Mouse (Mus musculus) T-helper 1 cell (primary cell): Measurements from ENCODE around the gene P3h2.

Experiments used
- in situ Hi-C: fragments of 300-600 bp; cut with MboI, MseI; formaldehyde crosslinking; loops from one replicate; pipeline ENCODE4 v1.15.1; 2025; ENCODE audit warnings: high pct_unique_total_duplicates

P3h2 gene

DNA sequence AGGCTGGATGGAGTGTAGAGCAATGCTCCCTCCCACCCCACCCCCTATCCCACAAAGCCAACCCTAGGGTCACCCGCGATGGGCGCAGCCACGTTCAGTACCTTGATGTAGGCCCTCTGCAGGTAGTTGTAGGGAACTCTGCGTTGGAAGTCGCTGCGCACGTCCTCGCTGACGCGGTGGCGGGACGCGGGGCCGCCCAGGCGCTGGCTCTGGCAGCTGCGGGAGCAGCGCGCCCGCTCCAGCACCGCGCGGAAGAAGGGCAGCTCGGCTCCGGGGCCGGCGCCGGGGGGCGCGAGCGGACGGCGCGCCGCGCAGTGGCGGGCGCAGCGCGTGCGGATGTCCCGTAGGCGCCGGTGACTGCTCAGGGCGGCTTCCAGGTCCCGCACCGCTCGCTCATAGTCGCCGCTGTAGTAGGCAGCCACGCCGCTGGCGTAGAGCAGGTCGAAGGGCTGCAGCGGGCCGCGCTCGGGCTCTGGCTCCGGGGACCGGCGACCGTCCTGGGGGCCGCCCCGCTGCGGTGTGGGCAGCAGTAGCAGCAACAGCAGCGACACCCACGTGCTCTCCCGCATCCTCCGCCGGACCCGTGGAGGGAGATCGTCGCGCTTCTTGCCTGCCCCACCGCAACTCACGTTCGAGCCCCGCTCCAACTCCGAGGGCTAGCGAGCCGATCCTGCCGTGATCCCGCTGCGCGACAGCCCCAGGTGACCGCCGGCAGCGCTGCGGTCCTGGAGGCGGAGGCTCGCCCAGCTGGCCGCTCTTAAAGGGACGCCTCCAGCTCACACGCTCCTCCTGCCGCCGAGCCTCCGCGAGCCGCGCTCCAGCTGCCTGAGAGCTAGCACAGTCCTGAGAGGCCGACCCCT lies at the start of gene P3h2:
Gene P3h2, minus strand, starts transcription at position 670 of the 860 bp plus-strand sequence.
- in situ Hi-C loops = loop anchor here (10.0 kb wide), 1 partner anchor 651 kb away; no protein-coding TSS in a partner anchor

DNA sequence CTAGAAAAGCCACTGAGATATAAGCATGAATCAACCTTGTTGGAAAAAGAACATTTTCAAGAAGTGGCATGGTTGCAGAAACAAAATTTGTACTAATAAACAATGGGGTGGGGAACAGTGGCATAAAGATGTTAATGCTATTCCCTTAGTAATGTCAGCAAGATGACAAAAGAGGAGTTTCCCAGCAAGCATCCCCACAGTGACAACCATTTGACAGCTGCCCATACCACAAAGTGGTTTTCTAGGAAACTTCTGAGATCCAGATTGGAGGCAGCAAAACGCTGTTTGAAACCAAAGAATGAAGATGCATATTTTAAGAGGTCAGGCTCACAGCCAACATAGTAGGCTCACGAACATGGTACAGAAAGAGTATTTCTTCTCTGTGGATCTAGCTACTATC lies 46.7 kb upstream of the P3h2 start:
- in situ Hi-C loops = no loop called here

GRCm38 (mm10) chr16:26150943-26151342 lies 45.4 kb upstream of the P3h2 start:
- in situ Hi-C loops = no loop called here

DNA sequence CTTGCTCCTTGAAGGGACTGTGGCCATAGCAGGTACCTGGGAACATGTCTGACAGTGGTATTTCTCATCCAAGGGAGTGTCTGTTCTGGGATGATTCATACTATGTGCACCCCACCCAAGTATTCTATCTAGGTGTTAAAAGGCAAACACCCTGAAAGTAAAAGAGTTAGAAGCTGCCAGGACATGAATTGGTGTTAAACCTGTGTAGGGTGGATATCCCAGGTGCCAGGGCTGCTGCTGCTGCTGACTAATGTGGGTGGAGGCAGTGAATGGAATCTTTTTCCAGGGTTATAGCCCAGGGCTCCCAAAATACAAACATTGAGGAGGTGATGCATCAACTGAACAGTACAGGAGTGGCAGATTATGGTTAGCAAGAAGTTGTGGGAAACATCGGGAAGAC lies 41.3 kb upstream of the P3h2 start:
- in situ Hi-C loops = no loop called here

DNA sequence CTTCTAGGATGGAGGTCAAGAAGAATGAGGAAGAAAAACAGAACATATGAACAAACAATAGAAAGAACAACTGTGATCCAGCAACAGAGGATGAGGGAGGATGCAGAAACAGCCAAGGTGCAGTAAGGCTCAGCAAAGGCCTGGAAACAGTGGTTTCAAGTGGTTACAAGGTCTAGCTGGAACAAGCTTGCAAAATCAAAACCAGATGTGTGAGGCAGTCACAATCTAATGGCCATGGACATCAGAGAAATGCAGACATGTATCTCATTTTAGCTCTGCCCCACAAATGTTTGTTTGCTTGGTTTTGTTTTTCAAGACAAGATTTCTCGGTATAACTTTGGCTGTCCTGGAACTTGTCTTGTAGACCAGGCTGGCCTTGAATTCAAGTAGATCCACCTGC lies 25.5 kb upstream of the P3h2 start:
- in situ Hi-C loops = no loop called here

DNA sequence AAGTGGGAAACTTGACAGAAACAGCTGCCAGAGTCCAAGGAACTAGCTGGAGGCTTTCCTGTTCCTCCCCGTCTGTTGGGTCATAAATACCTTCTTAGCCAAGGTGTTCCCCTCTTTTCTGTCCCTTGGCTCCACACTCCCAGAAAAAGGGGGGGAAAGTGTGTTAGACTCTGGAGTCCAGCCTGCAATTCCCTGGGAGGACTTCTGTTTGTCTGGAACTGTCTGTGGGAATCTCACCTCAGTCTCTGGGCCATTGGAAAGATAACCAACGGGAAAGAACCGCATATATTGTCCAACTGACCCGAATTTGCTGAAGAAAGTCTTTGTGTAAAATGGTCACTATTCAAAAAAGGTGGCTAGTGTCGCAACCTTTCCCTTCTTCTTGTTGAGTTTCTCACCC lies 1.0 kb upstream of the P3h2 start:
- in situ Hi-C loops = loop anchor here (10.0 kb wide), 1 partner anchor 652 kb away; no protein-coding TSS in a partner anchor

DNA sequence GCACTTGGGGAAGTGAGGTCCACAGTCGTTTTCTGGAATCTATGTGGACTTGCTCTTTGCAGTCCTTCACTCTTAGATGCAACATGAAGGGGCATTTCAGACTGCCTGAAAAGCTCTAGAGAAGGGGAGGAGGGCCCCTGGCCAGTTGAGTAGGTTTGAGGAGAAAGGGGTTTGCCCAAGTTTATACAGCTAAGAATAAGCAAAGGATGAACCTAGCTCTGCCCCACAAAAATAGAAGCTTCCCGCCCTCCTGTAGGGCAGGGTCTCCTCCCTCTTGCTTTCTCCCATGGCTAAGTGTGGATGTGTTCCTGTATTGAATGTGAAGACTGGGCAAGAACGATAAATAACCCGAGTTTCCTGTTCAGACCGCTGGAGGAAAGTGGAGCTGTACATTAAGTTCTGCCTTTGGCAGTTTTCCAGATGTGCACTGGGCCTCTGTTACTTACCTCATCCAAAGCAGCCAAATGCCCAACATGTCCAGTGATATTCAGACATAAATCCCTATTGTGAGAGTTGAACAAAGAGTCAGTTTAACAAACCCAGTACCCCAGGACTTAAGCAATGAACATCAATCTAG lies 545 bp upstream of the P3h2 start:
- in situ Hi-C loops = loop anchor here (10.0 kb wide), 1 partner anchor 651 kb away; no protein-coding TSS in a partner anchor

- in situ Hi-C loops = loop anchor here (10.0 kb wide), 1 partner anchor 649 kb away; no protein-coding TSS in a partner anchor
Measured at GRCm38 (mm10) chr16:26104274-26104673, 1.3 kb downstream of the P3h2 start.

- in situ Hi-C loops = loop anchor here (10.0 kb wide), 1 partner anchor 648 kb away; no protein-coding TSS in a partner anchor
Measured at GRCm38 (mm10) chr16:26102856-26103255, 2.7 kb downstream of the P3h2 start.

GRCm38 (mm10) chr16:26100167-26100566 lies 5.4 kb downstream of the P3h2 start:
- in situ Hi-C loops = loop anchor here (10.0 kb wide), 1 partner anchor 645 kb away; no protein-coding TSS in a partner anchor

DNA sequence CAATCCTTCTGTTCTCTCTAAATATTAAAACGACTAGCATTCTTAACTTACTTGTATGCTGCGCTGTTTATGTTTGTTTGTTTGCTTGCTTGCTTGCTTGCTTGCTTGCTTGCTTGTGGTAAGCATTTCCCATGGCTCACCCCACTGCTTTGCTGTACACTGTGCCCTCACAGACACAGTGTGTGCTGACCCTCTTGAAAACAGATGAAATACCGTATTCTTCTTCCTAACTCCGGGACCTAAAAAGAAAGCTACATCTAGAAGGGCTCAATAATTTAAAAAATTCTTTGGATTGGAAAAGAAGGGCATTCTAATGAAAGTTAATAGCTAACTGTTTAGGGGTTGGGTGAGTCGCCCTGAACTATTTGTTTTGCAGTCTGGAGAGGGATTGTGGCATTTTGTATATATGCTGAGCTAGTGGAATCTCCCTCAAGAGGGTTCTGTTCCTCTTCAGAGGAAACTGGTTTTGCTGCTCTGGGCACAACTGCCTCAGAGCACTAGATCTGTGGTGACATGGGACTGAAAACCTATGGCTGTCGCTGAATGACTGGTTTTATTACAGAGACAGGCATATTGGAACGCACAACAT lies 9.8 kb downstream of the P3h2 start:
- in situ Hi-C loops = no loop called here

DNA sequence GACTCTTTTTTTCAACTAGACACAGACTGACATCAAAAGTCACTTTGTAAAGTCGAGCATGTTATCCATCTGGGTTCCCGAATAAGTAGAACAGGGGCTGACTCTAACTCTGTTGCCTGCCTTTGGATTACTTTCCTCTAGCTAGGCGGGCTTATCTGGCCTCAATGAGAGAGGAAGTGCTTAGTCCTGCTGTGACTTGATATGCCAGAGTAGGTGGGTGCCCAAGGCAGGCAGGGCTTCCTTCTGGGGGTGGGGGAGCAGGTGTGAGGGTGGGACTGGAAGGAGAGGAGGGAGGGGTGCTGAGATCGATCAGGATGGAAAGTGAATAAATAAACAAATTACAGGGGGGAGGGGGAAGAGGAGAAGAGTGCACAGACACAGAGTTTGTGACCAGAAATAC lies 11.7 kb downstream of the P3h2 start:
- in situ Hi-C loops = no loop called here

DNA sequence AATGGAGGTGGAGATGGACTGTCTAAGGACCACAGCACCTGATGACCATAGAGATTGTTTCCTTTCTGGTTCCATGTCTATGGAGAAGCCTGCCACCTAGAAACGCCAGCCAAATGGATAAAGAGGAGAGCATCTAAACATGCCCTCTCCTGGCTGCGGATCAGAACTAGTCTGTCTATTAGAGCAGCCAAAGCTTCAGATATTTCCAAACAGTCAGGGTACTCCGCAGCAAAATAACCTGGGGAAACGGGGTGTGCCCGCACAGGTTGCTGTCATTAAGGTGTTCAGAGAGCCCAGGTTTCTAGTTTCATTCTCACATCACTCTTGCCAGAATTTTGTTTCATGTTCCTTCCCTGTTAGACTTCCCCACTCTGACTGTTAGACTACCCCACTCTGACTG lies 16.6 kb downstream of the P3h2 start:
- in situ Hi-C loops = no loop called here

DNA sequence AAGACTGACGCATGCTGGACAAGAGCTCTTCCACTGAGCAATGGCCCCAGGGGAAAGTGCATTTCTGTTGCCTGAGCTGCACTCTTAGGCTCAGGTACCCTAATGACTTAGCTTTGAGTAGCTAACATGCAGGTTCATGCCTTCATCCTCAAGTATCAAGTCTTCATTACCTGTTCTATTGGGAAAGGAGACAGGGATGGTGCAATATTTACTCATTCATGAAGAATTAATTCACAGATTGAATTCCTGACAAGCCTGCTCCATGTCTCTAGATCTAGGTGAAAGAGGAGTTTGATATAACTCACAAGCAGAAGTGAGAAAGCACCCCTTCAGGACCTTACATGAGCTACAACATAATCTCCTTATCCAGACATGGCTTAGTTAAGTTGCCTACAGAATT lies 17.3 kb downstream of the P3h2 start:
- in situ Hi-C loops = no loop called here

- in situ Hi-C loops = no loop called here
Measured at GRCm38 (mm10) chr16:26086955-26087354, 18.6 kb downstream of the P3h2 start.

DNA sequence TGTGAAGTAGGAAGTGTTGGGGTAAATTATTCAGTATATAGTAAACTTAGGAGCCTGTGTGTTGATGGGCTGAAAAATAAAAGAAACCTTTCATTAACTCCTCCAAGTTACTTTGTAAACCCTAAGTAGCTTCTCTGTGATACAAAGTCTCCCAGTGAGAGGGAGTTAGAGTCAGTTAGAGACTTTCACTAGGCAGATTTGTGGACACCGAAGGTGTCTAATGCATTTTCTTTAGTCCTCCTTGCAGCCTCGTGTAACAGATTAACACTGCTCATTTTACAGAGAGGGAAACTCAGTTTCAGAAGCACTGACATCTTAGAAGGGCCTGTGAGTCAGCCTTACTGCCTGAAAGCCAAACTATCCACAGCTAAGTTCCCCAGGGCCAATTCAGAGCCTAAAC lies 20.4 kb downstream of the P3h2 start:
- in situ Hi-C loops = no loop called here

DNA sequence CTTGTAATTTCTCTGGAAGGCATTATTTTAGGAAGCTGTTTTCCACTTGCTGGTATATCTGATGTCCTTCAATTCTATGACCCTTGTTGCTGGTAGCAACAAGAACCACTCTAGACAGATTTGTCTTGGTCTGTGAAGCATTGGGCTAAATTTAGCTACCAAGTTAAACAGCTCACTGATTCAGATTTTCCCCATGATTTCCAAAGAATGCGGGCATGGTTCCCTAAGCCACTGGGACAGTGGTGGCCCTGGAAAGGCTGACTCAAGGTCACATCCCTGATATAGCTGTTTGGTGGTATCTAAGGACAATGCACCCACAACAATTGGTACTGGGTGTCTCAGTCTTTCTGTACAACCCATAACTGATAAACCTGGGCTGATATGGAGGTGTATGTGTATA lies 22.8 kb downstream of the P3h2 start:
- in situ Hi-C loops = no loop called here

DNA sequence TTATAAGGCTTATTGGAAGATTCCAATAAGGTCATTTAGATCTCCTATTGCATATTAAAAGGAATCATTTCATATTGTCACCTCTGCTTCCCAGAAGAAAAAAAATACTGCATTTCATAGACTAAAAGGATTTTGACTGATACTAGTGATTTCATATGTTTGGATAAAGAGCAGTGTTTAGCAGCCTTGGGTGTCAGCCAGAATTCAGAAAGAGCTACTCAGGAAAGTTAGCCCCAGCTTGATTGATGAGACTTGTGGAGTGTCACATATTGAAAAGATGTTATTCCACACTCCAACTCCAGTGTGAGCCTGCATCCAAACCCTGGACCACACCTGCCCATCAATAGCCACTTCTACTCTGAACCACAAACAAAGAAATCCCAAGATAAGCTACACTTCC lies 23.2 kb downstream of the P3h2 start:
- in situ Hi-C loops = no loop called here

DNA sequence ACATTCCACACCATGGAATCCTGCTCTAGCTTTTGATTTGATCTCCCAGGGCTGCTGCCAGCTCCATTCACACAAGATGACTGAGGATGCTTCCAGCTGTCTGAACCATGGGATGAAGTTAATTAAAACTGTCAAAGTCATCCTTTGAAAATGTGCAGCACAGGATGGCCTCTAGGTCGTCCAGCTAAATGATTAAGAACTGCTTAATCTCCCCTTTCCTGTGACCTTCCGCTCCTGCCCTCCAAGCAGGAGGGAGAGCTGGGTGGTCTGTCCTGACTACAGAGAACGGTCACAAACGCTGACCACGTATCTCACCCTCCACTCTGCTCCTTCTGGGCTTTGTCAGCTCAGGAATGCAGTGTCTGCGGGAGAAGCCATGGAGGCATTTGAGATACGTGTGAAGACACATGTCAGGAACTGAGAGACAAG lies 26.6 kb downstream of the P3h2 start:
- in situ Hi-C loops = no loop called here

GRCm38 (mm10) chr16:26078100-26078422 lies 27.5 kb downstream of the P3h2 start:
- in situ Hi-C loops = no loop called here

- in situ Hi-C loops = no loop called here
Measured at GRCm38 (mm10) chr16:26077246-26078099, 28.1 kb downstream of the P3h2 start.

GRCm38 (mm10) chr16:26075063-26075462 lies 30.5 kb downstream of the P3h2 start:
- in situ Hi-C loops = no loop called here
